Mouse (Mus musculus) 416B (cell line): Measurements from ENCODE around the gene Prex1.
"Not testable (repeated sequence)": the region's sequence is repeated elsewhere in the genome, so short reads cannot be mapped to it uniquely, and the experiment has no call there.

Experiments used
- DNase-seq: peaks from one replicate; pipeline ENCODE4 v3.0.0; 2011; ENCODE audit warnings: low read depth

Gene Prex1

GRCm38 (mm10) chr2:166713690-166714426, at the start of gene Prex1:
TSS of gene Prex1 (minus strand) at chr2:166713832.
- peak; percentile 98 for DNase-seq

GRCm38 (mm10) chr2:166757969-166758368, 44.3 kb upstream of the Prex1 start:
- DNase-seq = peak; percentile 90

- DNase-seq = peak; percentile 90
Measured at GRCm38 (mm10) chr2:166754760-166755159, 41.1 kb upstream of the Prex1 start.

- DNase-seq = peak; percentile 87
Measured at GRCm38 (mm10) chr2:166754194-166754593, 40.6 kb upstream of the Prex1 start.

- DNase-seq = no peak
Measured at GRCm38 (mm10) chr2:166750620-166751191, 37.1 kb upstream of the Prex1 start.

GRCm38 (mm10) chr2:166746261-166746913, 32.8 kb upstream of the Prex1 start:
- not testable (repeated sequence) for DNase-seq

GRCm38 (mm10) chr2:166745849-166746248, 32.2 kb upstream of the Prex1 start:
- DNase-seq = peak; percentile 70

GRCm38 (mm10) chr2:166744433-166744832, 30.8 kb upstream of the Prex1 start:
- DNase-seq = peak; percentile 84

GRCm38 (mm10) chr2:166743504-166743903, 29.9 kb upstream of the Prex1 start:
- DNase-seq = no peak

GRCm38 (mm10) chr2:166741445-166741844, 27.8 kb upstream of the Prex1 start:
- no peak for DNase-seq

GRCm38 (mm10) chr2:166740396-166740795, 26.8 kb upstream of the Prex1 start:
- peak; percentile 53 for DNase-seq

- no peak for DNase-seq
Measured at GRCm38 (mm10) chr2:166737307-166737706, 23.7 kb upstream of the Prex1 start.

GRCm38 (mm10) chr2:166735469-166736001, 21.9 kb upstream of the Prex1 start:
- no peak for DNase-seq

- no peak for DNase-seq
Measured at GRCm38 (mm10) chr2:166732860-166733259, 19.2 kb upstream of the Prex1 start.

GRCm38 (mm10) chr2:166732146-166732545, 18.5 kb upstream of the Prex1 start:
- no peak for DNase-seq

- DNase-seq = not testable (repeated sequence)
Measured at GRCm38 (mm10) chr2:166731102-166731883, 17.7 kb upstream of the Prex1 start.

- no peak for DNase-seq
Measured at GRCm38 (mm10) chr2:166730567-166730915, 16.9 kb upstream of the Prex1 start.

- peak; percentile 81 for DNase-seq
Measured at GRCm38 (mm10) chr2:166729656-166730566, 16.3 kb upstream of the Prex1 start.

GRCm38 (mm10) chr2:166729045-166729444, 15.4 kb upstream of the Prex1 start:
- DNase-seq = no peak

- DNase-seq = no peak
Measured at GRCm38 (mm10) chr2:166728261-166728680, 14.6 kb upstream of the Prex1 start.

GRCm38 (mm10) chr2:166727790-166728189, 14.2 kb upstream of the Prex1 start:
- DNase-seq = no peak
